Mouse (Mus musculus): ENCODE measurements around the gene Ric3. TPM values are rescaled to one million over a fixed set of nuclear protein-coding genes. Genes with fewer than 3 reads are reported as not detected.

The Ric3 gene
- total and polyA plus RNA-seq, 3 experiments: 0.57 to 1.9 (median 1.1) TPM

- WGBS: 42% methylated on average over 7 of the region's 7 CpGs
- Histone ChIP-seq H3K36me3 (ENCODE audit: control insufficient read depth, insufficient read depth, low read length) (no peaks in the 10 kb centered on the region), H3K79me2 (replicated peaks; ENCODE audit: control insufficient read depth, insufficient read depth, low read length) (no peaks in the 10 kb centered on the region), H3K4me1 (ENCODE audit: control insufficient read depth, insufficient read depth, low read length) (peaks cover 4% of the 10 kb centered on the region; the same call in 1 of the 2 replicates), H3K4me3 (no peak overlapping the region), H3K9ac (ENCODE audit: low read depth, low read length) (no peak overlapping the region), H3K27me3 (ENCODE audit: control insufficient read depth, insufficient read depth, low read length) (no peaks in the 10 kb centered on the region), H3K27ac (no peak overlapping the region)
- peak; percentile 60 to 75 for DNase-seq
- intact Hi-C loops (cut with DNase I): no loop called here
- TF ChIP-seq EP300 (IDR thresholded peaks at IDR 0.05; ENCODE audit: insufficient read depth, low read depth, low read length) (0 out of 2 replicates have a peak, but pooled peaks have one; percentile 52), CTCF (IDR thresholded peaks at IDR 0.05) (peak; percentile 31), POLR2A (IDR thresholded peaks at IDR 0.05; ENCODE audit: insufficient read depth, low read depth, low read length) (no peak)
Measured at GRCm38 (mm10) chr7:108993230-108993629, 89.9 kb downstream of the Ric3 start.

- no peak overlapping the region for H3K27ac ChIP-seq
- no peaks in the 10 kb centered on the region for H3K36me3 ChIP-seq (ENCODE audit: control insufficient read depth, insufficient read depth, low read length)
- H3K4me3 ChIP-seq: no peak overlapping the region
- H3K79me2 ChIP-seq (replicated peaks; ENCODE audit: control insufficient read depth, insufficient read depth, low read length): no peaks in the 10 kb centered on the region
- no peak for DNase-seq
- H3K9ac ChIP-seq (ENCODE audit: low read depth, low read length): no peak overlapping the region
- TF ChIP-seq CTCF (IDR thresholded peaks at IDR 0.05) (no peak), EP300 (IDR thresholded peaks at IDR 0.05; ENCODE audit: insufficient read depth, low read depth, low read length) (no peak)
- intact Hi-C loops (cut with DNase I): no loop called here
- WGBS: 81% methylated on average over 9 of the region's 9 CpGs
- H3K4me1 ChIP-seq (ENCODE audit: control insufficient read depth, insufficient read depth, low read length): peaks cover 4% of the 10 kb centered on the region; the same call in 1 of the 2 replicates
- no peaks in the 10 kb centered on the region for H3K27me3 ChIP-seq (ENCODE audit: control insufficient read depth, insufficient read depth, low read length)
Measured at GRCm38 (mm10) chr7:108991207-108991606, 91.9 kb downstream of the Ric3 start.

GRCm38 (mm10) chr7:108985934-108986708 is 97.0 kb downstream of the Ric3 start:
- no peak for DNase-seq
- intact Hi-C loops (cut with DNase I): no loop called here
- Histone ChIP-seq H3K9ac (ENCODE audit: low read depth, low read length) (no peak overlapping the region), H3K36me3 (ENCODE audit: control insufficient read depth, insufficient read depth, low read length) (no peaks in the 10 kb centered on the region), H3K4me1 (ENCODE audit: control insufficient read depth, insufficient read depth, low read length) (no peaks in the 10 kb centered on the region), H3K27ac (no peak overlapping the region), H3K4me3 (no peak overlapping the region), H3K27me3 (ENCODE audit: control insufficient read depth, insufficient read depth, low read length) (0 out of 2 replicates have a peak, but pooled peaks cover 1% of the 10 kb centered on the region), H3K79me2 (replicated peaks; ENCODE audit: control insufficient read depth, insufficient read depth, low read length) (no peaks in the 10 kb centered on the region)
- no peak for TF ChIP-seq EP300 (IDR thresholded peaks at IDR 0.05; ENCODE audit: insufficient read depth, low read depth, low read length)
- TF ChIP-seq POLR2A (IDR thresholded peaks at IDR 0.05; ENCODE audit: insufficient read depth, low read depth, low read length): no peak
- TF ChIP-seq CTCF (IDR thresholded peaks at IDR 0.05): no peak
- WGBS: 78% methylated on average over 3 of the region's 3 CpGs

Other genes starting within 250 kb of the Ric3 start
- not detected for gene Olfr516, start 232.8 kb downstream of the Ric3 start, total RNA-seq (2021)
- gene Olfr516, start 232.8 kb downstream of the Ric3 start, polyA plus RNA-seq (2012; rRNA removed): not detected in 2 replicates
- gene Olfr517, start 211.0 kb downstream of the Ric3 start, total RNA-seq (2021): not detected
- not detected in 2 replicates for gene Olfr517, start 211.0 kb downstream of the Ric3 start, polyA plus RNA-seq (2012; rRNA removed)
- not detected for gene Olfr518, start 198.3 kb downstream of the Ric3 start, total RNA-seq (2021)
- gene Olfr518, start 198.3 kb downstream of the Ric3 start, polyA plus RNA-seq (2012; rRNA removed): not detected in 2 replicates
- not detected for gene Olfr519, start 188.9 kb downstream of the Ric3 start, total RNA-seq (2021)
- not detected in 2 replicates for gene Olfr519, start 188.9 kb downstream of the Ric3 start, polyA plus RNA-seq (2012; rRNA removed)
- 10 to 100 TPM; 17.4 to 21.0 TPM for gene Nlrp10, start 153.2 kb downstream of the Ric3 start, total RNA-seq (2021)
- 8.1 and 14.4 TPM in 2 replicates for gene Nlrp10, start 153.2 kb downstream of the Ric3 start, polyA plus RNA-seq (2012; rRNA removed)
- gene Eif3f, start 148.9 kb downstream of the Ric3 start, total RNA-seq (2021): 10 to 100 TPM; 78.6 to 97.2 TPM
- gene Eif3f, start 148.9 kb downstream of the Ric3 start, polyA plus RNA-seq (2012; rRNA removed): 72.1 and 72.8 TPM in 2 replicates
- under 1 TPM; 0.26 to 0.52 TPM for gene Tub, start 133.0 kb downstream of the Ric3 start, total RNA-seq (2021)
- gene Tub, start 133.0 kb downstream of the Ric3 start, polyA plus RNA-seq (2012; rRNA removed): 0.45 and 1.2 TPM in 2 replicates
- gene Lmo1, start 91.9 kb upstream of the Ric3 start, total RNA-seq (2021): 1 to 10 TPM; 2.0 to 2.8 TPM
- 8.1 and 8.6 TPM in 2 replicates for gene Lmo1, start 91.9 kb upstream of the Ric3 start, polyA plus RNA-seq (2012; rRNA removed)

All from heart, adult 2 months (tissue).